Mouse (Mus musculus) hematopoietic stem cell, adult 5-6 weeks (primary cell): Measurements from ENCODE around the gene Cltc. TPM values are rescaled to one million over a fixed set of nuclear protein-coding genes. Genes with fewer than 3 reads are reported as not detected.

Source experiments
- ATAC-seq, 2 experiments: fragments of 125-278 bp in 1 of 2; replicated peaks in 1 of 2; 2 replicates each; pipeline ENCODE4 v1.8.0; 2016 to 2017; ENCODE audit warnings: inconsistent platforms in 2 of 2, mild to moderate bottlenecking in 2 of 2, moderate number of reproducible peaks in 2 of 2, low read depth in 1 of 2, moderate TSS enrichment in 1 of 2; ENCODE audit not compliant: low FRiP score in 2 of 2, poor library complexity in 2 of 2, severe bottlenecking in 2 of 2, insufficient read depth in 1 of 2, low TSS enrichment in 1 of 2
- total RNA-seq: library from RNA; stranded (forward); fragments of 172-1452, 232-1000 nt; gene quantifications from 2 replicates; pipeline ENCODE4 v1.2.3, GENCODE M21; 2017

Cltc gene
- total RNA-seq, 1 experiment from 2014 or later, result 137 TPM

GRCm38 (mm10) chr11:86663977-86664376 lies 93.4 kb downstream of the Cltc start:
- no peak for ATAC-seq

GRCm38 (mm10) chr11:86662986-86663895 lies 94.1 kb downstream of the Cltc start:
- no peak for ATAC-seq

GRCm38 (mm10) chr11:86657863-86658262 lies 99.5 kb downstream of the Cltc start:
- 0 out of 4 replicates have a peak, but pooled peaks of 1 of the 2 experiments have one; percentile 27 for ATAC-seq

- ATAC-seq, result no peak
Measured at GRCm38 (mm10) chr11:86656849-86657567, 100.4 kb downstream of the Cltc start.

- ATAC-seq, result peak; percentile 39 to 49; a peak in 1 of 4 replicates
Measured at GRCm38 (mm10) chr11:86655671-86656070, 101.7 kb downstream of the Cltc start.

GRCm38 (mm10) chr11:86654096-86654495 lies 103.3 kb downstream of the Cltc start:
- no peak for ATAC-seq

GRCm38 (mm10) chr11:86653446-86653845 lies 103.9 kb downstream of the Cltc start:
- peak; percentile 46 to 71; a peak in 2 of 4 replicates for ATAC-seq

GRCm38 (mm10) chr11:86652578-86652979 lies 104.8 kb downstream of the Cltc start:
- ATAC-seq, result peak; percentile 27 to 32; a peak in 2 of 4 replicates

GRCm38 (mm10) chr11:86650676-86651075 lies 106.7 kb downstream of the Cltc start:
- ATAC-seq, result no peak

GRCm38 (mm10) chr11:86649542-86649941 lies 107.8 kb downstream of the Cltc start:
- no peak for ATAC-seq

GRCm38 (mm10) chr11:86647706-86648447 lies 109.5 kb downstream of the Cltc start:
- ATAC-seq, result no peak

GRCm38 (mm10) chr11:86646885-86647459 lies 110.4 kb downstream of the Cltc start:
- ATAC-seq, result no peak

GRCm38 (mm10) chr11:86646136-86646834 lies 111.1 kb downstream of the Cltc start:
- ATAC-seq, result no peak

GRCm38 (mm10) chr11:86644553-86644952 lies 112.8 kb downstream of the Cltc start:
- no peak for ATAC-seq
